Mouse (Mus musculus): ENCODE data around the gene Thsd4. TPM values are rescaled to one million over a fixed set of nuclear protein-coding genes. Genes with fewer than 3 reads are reported as not detected.
A peak's percentile ranks its signal among the peaks of the same experiment; 100 is the strongest.

Gene Thsd4
- polyA plus RNA-seq, 1 experiment from 2014 or later, result 21.1 TPM

DNA sequence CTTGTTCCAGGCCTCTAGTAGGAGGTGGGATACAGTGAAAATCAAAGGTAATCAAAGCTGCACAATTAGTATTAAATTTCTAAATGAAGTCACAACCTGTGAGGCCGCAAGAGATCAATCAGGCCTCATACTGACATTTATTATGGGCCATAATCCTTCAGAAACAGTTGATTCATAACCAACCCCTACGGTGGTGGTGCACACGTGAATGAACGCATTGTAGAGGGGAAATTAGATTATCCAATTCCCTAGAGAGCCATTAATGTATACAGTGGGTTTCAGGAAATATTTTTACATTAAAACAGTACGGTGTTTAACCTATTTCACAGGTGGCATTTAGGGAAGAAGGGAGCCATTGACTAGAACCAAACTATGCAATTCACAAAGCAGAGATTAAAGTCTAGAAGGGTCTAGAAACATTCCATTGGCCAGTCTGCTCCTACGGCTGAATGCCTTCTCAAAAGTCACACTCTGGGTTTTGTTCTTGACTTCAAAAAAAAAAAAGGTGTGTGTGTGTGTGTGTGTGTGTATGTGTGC lies 406.1 kb downstream of the Thsd4 start:
- Histone ChIP-seq H3K36me3 (no peaks in the 10 kb centered on the region), H3K27ac (no peak overlapping the region), H3K4me1 (0 out of 2 replicates have a peak, but pooled peaks cover 3% of the 10 kb centered on the region), H3K9ac (no peak overlapping the region), H3K27me3 (replicated peaks) (no peaks in the 10 kb centered on the region), H3K4me2 (no peak overlapping the region), H3K4me3 (replicated peaks) (no peak overlapping the region), H3K9me3 (no peaks in the 10 kb centered on the region)
- no peak for ATAC-seq (ENCODE audit: insufficient read depth, low FRiP score, low read depth)
- WGBS, result 57% methylated on average over 6 of the region's 6 CpGs

DNA sequence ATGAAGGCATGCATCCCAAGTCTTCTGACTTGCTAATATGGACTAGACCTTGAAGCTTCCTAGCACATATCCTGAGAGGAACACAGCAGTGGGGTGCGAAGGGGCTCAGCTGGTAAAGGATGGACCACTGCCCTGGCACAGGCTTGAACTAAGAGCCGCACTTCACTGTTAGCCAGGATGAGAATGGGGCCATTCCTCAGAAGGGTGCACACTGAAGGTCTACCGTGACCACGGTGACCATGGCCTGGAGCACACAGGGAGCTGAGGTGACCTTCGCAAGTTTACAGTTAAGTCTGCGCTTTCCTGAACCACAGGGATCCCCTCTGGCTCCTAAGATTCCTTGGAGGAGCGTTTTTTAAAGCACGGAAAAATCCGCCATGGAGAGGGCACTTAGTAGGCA lies 406.5 kb downstream of the Thsd4 start:
- no peaks in the 10 kb centered on the region for H3K27me3 ChIP-seq (replicated peaks)
- no peaks in the 10 kb centered on the region for H3K36me3 ChIP-seq
- H3K9me3 ChIP-seq, result no peaks in the 10 kb centered on the region
- 0 out of 2 replicates have a peak, but pooled peaks cover 3% of the 10 kb centered on the region for H3K4me1 ChIP-seq
- no peak overlapping the region for H3K27ac ChIP-seq
- no peak overlapping the region for H3K4me3 ChIP-seq (replicated peaks)
- 93% methylated on average over 9 of the region's 9 CpGs for WGBS
- H3K9ac ChIP-seq, result no peak overlapping the region
- ATAC-seq (ENCODE audit: insufficient read depth, low FRiP score, low read depth), result no peak
- H3K4me2 ChIP-seq, result no peak overlapping the region

DNA sequence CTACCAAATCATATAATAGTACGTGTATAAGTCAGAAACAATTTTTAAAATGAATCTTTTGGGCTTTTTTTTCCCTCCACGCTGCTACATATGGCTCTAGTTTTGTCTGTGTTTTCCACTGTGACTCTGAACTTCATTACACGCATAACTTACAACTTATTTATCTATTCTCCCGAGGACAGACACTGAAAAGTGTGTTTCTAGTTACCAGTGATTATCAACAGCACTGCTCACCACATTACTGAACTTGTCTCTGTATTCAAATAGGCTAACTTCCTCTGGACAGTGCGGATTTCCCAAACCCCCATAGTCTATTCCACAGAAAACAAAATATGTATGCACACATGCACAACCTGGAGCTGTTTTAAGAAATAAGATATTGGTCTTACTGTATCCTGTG lies 411.6 kb downstream of the Thsd4 start:
- Histone ChIP-seq H3K4me1 (no peaks in the 10 kb centered on the region), H3K27ac (no peak overlapping the region), H3K4me3 (replicated peaks) (no peak overlapping the region), H3K9ac (no peak overlapping the region), H3K4me2 (no peak overlapping the region), H3K27me3 (replicated peaks) (no peaks in the 10 kb centered on the region), H3K9me3 (no peaks in the 10 kb centered on the region), H3K36me3 (no peaks in the 10 kb centered on the region)
- no peak for ATAC-seq (ENCODE audit: insufficient read depth, low FRiP score, low read depth)
- WGBS, result 80% methylated on average over 5 of the region's 5 CpGs

DNA sequence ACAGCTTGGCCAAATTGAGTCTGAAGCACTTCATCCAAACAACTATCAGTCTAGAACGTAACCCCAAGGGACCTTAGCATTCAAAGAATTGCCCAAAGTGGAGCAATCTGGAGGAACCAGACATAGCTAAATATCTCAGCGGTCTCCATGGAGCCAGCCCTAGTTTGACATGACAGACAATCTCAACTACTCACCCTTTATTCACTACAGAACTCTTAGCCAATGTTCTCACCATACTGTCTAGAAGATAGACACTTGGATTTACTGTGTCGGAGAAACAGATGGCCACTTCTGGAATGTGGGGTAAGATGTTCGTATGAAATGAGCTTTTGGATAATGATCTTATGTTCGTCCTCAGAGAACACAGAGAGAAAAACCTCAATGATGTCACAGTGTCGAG lies 415.2 kb downstream of the Thsd4 start:
- 75% methylated on average over 6 of the region's 6 CpGs for WGBS
- no peak overlapping the region for H3K27ac ChIP-seq
- H3K4me1 ChIP-seq, result no peaks in the 10 kb centered on the region
- H3K9me3 ChIP-seq, result no peaks in the 10 kb centered on the region
- H3K27me3 ChIP-seq (replicated peaks), result no peaks in the 10 kb centered on the region
- H3K36me3 ChIP-seq, result no peaks in the 10 kb centered on the region
- no peak for ATAC-seq (ENCODE audit: insufficient read depth, low FRiP score, low read depth)
- no peak overlapping the region for H3K4me2 ChIP-seq
- no peak overlapping the region for H3K9ac ChIP-seq
- H3K4me3 ChIP-seq (replicated peaks), result no peak overlapping the region

DNA sequence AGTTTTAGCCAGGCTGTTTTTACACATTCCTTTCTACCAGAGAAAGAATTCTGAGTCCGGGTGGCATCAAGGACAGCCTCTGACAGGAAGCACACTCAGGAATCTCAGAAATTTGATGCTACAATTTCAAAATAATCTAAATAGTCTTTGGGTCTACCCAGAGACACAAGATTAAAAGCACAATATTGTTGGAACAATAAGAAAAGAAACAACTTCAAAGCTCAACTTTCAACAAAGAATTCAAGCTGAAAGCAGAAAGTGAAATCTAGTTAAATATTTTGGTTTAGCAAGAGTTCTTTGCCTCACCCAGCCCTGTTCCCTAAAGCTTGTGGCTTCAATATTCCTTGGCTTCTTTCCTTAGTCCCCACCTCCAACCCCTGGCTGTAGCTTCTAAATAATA lies 415.7 kb downstream of the Thsd4 start:
- no peak overlapping the region for H3K9ac ChIP-seq
- H3K9me3 ChIP-seq, result no peaks in the 10 kb centered on the region
- no peak overlapping the region for H3K4me2 ChIP-seq
- no peak for ATAC-seq (ENCODE audit: insufficient read depth, low FRiP score, low read depth)
- H3K27me3 ChIP-seq (replicated peaks), result no peaks in the 10 kb centered on the region
- WGBS, result 25% methylated on average over 1 of the region's 1 CpGs
- no peaks in the 10 kb centered on the region for H3K4me1 ChIP-seq
- H3K36me3 ChIP-seq, result no peaks in the 10 kb centered on the region
- no peak overlapping the region for H3K27ac ChIP-seq
- H3K4me3 ChIP-seq (replicated peaks), result no peak overlapping the region

DNA sequence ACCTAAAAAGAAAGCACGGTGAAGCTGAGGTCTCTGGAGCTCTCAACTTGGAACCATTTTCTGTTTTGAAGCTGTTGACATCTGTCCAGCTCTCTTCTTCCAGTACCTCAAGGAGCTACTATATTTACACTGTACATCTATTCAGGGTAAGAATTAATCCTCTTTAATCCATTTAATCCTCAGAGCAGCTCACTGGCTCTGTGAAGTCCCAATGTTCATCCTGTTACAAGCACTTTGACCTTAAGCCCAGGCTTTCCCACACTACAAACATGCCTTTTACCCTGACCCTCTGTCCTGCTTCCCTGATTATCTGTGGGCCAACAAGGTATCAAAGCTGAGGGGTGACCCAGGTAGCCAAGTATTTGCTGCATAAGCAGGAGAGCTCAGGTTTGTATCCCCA lies 427.6 kb downstream of the Thsd4 start:
- H3K9ac ChIP-seq, result no peak overlapping the region
- H3K4me2 ChIP-seq, result no peak overlapping the region
- no peak for ATAC-seq (ENCODE audit: insufficient read depth, low FRiP score, low read depth)
- no peaks in the 10 kb centered on the region for H3K36me3 ChIP-seq
- H3K4me3 ChIP-seq (replicated peaks), result no peak overlapping the region
- H3K27me3 ChIP-seq (replicated peaks), result no peaks in the 10 kb centered on the region
- no peaks in the 10 kb centered on the region for H3K9me3 ChIP-seq
- H3K27ac ChIP-seq, result no peak overlapping the region
- H3K4me1 ChIP-seq, result no peaks in the 10 kb centered on the region
- WGBS, result 44% methylated on average over 1 of the region's 1 CpGs

DNA sequence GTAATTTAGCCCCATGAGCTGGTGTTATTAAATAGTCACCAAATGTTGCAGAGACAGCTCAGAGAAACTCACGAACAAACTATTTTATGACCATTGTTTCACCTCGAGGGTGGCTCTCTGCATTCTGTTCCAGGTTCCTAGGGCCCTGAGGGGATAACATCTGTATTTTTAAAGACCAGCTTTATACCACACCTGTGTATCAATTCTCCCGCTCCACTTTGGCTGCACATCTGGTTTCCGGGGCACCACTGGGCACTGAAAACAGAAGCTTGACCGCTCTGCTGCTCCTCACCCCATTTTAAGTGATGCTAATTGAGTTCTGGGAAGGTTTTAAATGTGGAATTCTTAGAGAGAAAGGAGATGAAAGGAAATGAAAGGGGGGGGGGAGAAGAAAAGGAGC lies 429.4 kb downstream of the Thsd4 start:
- no peaks in the 10 kb centered on the region for H3K9me3 ChIP-seq
- no peak overlapping the region for H3K9ac ChIP-seq
- H3K27ac ChIP-seq, result no peak overlapping the region
- no peak overlapping the region for H3K4me2 ChIP-seq
- H3K4me1 ChIP-seq, result no peaks in the 10 kb centered on the region
- 62% methylated on average over 5 of the region's 5 CpGs for WGBS
- H3K4me3 ChIP-seq (replicated peaks), result no peak overlapping the region
- H3K36me3 ChIP-seq, result no peaks in the 10 kb centered on the region
- no peak for ATAC-seq (ENCODE audit: insufficient read depth, low FRiP score, low read depth)
- H3K27me3 ChIP-seq (replicated peaks), result no peaks in the 10 kb centered on the region

DNA sequence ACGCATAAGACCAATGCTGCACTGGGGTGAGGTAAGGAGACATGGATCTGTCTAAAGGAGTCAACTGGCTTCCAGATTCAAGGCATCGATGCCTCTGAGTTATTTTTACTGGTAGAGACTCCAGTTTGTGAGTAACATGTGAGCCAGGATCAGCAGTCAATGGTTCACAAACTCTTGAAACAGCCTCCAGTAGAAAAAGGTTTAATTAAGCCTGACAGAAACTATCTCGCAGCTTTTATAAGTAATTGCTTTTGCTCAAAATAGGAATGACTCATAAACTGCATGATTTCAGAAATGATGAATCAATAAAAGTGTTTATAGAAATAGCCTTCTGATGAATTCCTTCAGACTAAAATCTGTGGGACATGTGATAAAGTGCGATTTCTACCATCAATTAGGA lies 432.4 kb downstream of the Thsd4 start:
- Histone ChIP-seq H3K4me1 (no peaks in the 10 kb centered on the region), H3K9ac (no peak overlapping the region), H3K4me2 (no peak overlapping the region), H3K9me3 (no peaks in the 10 kb centered on the region), H3K36me3 (no peaks in the 10 kb centered on the region), H3K27ac (no peak overlapping the region), H3K27me3 (replicated peaks) (no peaks in the 10 kb centered on the region), H3K4me3 (replicated peaks) (no peak overlapping the region)
- ATAC-seq (ENCODE audit: insufficient read depth, low FRiP score, low read depth), result no peak
- WGBS, result 87% methylated on average over 4 of the region's 4 CpGs

DNA sequence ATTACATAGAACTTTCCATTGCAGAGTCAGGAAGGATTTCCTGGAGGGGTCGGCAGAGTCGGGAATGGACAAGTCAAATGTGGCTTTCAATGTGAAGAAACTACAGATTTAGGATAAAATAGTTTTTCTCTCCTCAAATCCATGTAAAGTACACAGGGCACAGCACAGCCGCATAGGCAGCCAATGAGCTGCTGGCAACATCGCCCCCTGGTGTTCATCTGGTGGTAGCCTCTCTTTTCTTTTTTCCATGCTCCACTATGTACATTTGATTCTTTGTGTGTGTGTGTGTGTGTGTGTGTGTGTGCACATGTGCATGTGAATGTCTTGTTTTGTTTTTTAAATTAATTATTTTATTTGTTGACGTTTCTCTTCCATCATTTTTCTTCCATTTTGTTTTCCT lies 433.7 kb downstream of the Thsd4 start:
- Histone ChIP-seq H3K4me2 (no peak overlapping the region), H3K27me3 (replicated peaks) (no peaks in the 10 kb centered on the region), H3K27ac (no peak overlapping the region), H3K4me3 (replicated peaks) (no peak overlapping the region), H3K4me1 (no peaks in the 10 kb centered on the region), H3K36me3 (no peaks in the 10 kb centered on the region), H3K9me3 (no peaks in the 10 kb centered on the region), H3K9ac (no peak overlapping the region)
- ATAC-seq (ENCODE audit: insufficient read depth, low FRiP score, low read depth), result no peak
- WGBS, result 51% methylated on average over 5 of the region's 5 CpGs

DNA sequence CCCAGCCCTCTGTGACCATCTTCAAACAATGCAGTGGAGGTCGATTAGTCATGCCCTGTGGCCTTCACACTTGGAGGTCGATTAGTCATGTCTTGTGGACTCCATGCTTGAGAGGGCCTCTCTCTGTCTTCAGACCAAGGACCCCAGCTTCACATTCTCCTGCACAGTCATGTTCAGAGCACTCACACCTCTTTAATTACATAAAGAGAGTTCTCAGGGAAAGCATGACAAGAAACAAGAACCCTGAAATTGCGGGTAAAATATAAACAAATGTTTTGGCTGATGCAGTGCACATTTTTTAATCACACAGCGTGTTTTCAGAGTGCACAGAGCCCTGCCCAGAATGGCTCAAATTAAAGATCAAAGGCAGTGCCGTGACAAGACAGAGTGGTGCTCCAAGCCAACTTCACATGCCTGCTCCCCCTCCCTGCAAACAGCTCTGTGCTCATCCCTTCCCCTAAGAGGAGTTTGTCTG lies 439.7 kb downstream of the Thsd4 start:
- Histone ChIP-seq H3K9me3 (no peaks in the 10 kb centered on the region), H3K27ac (no peak overlapping the region), H3K4me1 (peaks cover 2% of the 10 kb centered on the region; the same call in 1 of the 2 replicates), H3K4me3 (replicated peaks) (no peak overlapping the region), H3K9ac (no peak overlapping the region), H3K27me3 (replicated peaks) (no peaks in the 10 kb centered on the region), H3K36me3 (no peaks in the 10 kb centered on the region), H3K4me2 (no peak overlapping the region)
- ATAC-seq (ENCODE audit: insufficient read depth, low FRiP score, low read depth), result peak; percentile 60; the same call in 1 of the 2 replicates
- 14% methylated on average over 5 of the region's 5 CpGs for WGBS

DNA sequence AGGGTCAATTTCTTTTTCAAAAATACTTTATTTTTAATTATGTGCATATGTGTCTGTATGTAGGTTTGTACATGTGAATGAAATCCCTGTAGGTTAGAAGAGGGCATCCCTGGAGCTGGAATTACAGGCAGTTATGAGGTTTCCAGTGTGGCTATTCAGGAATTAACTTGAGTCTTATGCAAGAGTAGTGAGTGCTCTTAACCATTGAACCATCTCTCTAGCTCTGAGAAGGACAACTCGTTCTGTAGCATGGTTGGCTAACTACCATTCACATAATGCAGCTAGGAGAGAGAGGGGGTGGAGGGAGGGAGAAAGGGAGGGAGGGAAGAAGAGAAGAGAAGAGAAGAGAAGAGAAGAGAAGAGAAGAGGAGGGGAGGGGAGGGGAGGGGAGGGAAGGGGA lies 444.1 kb downstream of the Thsd4 start:
- ATAC-seq (ENCODE audit: insufficient read depth, low FRiP score, low read depth), result no peak
- Histone ChIP-seq H3K4me1 (peaks cover 5% of the 10 kb centered on the region; the same call in 1 of the 2 replicates), H3K27ac (no peak overlapping the region), H3K9ac (no peak overlapping the region), H3K27me3 (replicated peaks) (no peaks in the 10 kb centered on the region), H3K36me3 (no peaks in the 10 kb centered on the region), H3K9me3 (no peaks in the 10 kb centered on the region), H3K4me2 (no peak overlapping the region), H3K4me3 (replicated peaks) (no peak overlapping the region)
- 76% methylated on average over 1 of the region's 1 CpGs for whole genome bisulfite sequencing

DNA sequence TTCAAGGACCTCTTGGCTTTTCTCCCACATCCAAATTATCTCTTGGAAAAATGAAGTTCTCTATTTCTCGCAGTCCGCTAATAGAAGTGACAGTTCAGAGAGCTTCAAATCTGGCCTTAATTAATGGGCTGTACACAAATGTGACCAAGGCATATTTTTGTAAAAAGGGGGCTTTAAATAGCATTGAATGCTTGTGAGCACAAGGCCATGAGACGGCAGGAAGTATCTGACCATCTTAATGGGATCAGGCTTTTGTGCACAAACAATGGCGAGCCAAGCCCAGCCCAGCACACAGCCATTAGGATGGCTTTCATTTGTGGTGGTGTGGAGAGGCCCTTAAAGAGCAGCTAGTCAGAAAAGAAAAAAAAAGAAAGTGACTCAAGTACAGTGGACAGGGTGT lies 445.4 kb downstream of the Thsd4 start:
- Histone ChIP-seq H3K36me3 (no peaks in the 10 kb centered on the region), H3K9ac (no peak overlapping the region), H3K9me3 (no peaks in the 10 kb centered on the region), H3K4me3 (replicated peaks) (no peak overlapping the region), H3K27me3 (replicated peaks) (no peaks in the 10 kb centered on the region), H3K4me1 (0 out of 2 replicates have a peak, but pooled peaks cover 3% of the 10 kb centered on the region), H3K27ac (no peak overlapping the region), H3K4me2 (no peak overlapping the region)
- WGBS, result 59% methylated on average over 4 of the region's 4 CpGs
- ATAC-seq (ENCODE audit: insufficient read depth, low FRiP score, low read depth), result no peak

Measured in stomach, embryonic 15.5 days (tissue).